Mouse (Mus musculus) embryonic facial prominence, embryonic 14.5 days (tissue): ENCODE data around the gene Lzts2. TPM values are rescaled to one million over a fixed set of nuclear protein-coding genes. Genes with fewer than 3 reads are reported as not detected.

Source experiments
- ATAC-seq: fragments of 200-750 bp; cut with Nextera tagmentation; 2 replicates; pipeline ENCODE4 v1.8.0; 2017; ENCODE audit warnings: low read depth, moderate number of reproducible peaks, moderate TSS enrichment
- DNase-seq: peaks from one replicate; pipeline ENCODE4 v3.0.0-alpha.2; 2015; ENCODE audit warnings: low spot score
- H3K27ac ChIP-seq: fragments of 300-500 bp; sonication (generic); replicated peaks from 2 replicates; pipeline ENCODE4 v1.5.1; 2014; ENCODE audit warnings: low read depth, mild to moderate bottlenecking, low read length, moderate library complexity
- H3K27me3 ChIP-seq: fragments of 300-500 bp; sonication (generic); replicated peaks from 2 replicates; pipeline ENCODE4 v1.6.1; 2014; ENCODE audit warnings: low read length; ENCODE audit not compliant: control insufficient read depth, insufficient read depth
- H3K36me3 ChIP-seq: fragments of 300-500 bp; sonication (generic); 2 replicates; pipeline ENCODE4 v1.6.1; 2014; ENCODE audit warnings: low read length, mixed read lengths; ENCODE audit not compliant: control insufficient read depth, insufficient read depth
- H3K4me1 ChIP-seq: fragments of 300-500 bp; sonication (generic); 2 replicates; pipeline ENCODE4 v1.6.1; 2014; ENCODE audit warnings: antibody characterized with exemption, low read length; ENCODE audit not compliant: control insufficient read depth, insufficient read depth
- H3K4me2 ChIP-seq: fragments of 300-500 bp; sonication (generic); 2 replicates; pipeline ENCODE4 v1.6.1; 2014; ENCODE audit warnings: low read depth, mild to moderate bottlenecking, low read length, moderate library complexity, mixed read lengths
- H3K4me3 ChIP-seq: fragments of 300-500 bp; sonication (generic); 2 replicates; pipeline ENCODE4 v1.5.1; 2014; ENCODE audit warnings: low read depth, mild to moderate bottlenecking, low read length
- H3K9ac ChIP-seq: fragments of 300-500 bp; sonication (generic); 2 replicates; pipeline ENCODE4 v1.6.1; 2014; ENCODE audit warnings: low read depth, mild to moderate bottlenecking, low read length, moderate library complexity, mixed read lengths
- H3K9me3 ChIP-seq: fragments of 300-500 bp; sonication (generic); 2 replicates; pipeline ENCODE4 v1.6.1; 2016; ENCODE audit warnings: low read length; ENCODE audit not compliant: control insufficient read depth
- WGBS: fragments of 180-500 bp; shearing (Covaris S2); extraction: QIAGEN DNeasy Blood & Tissue Kit; methylation state at CpG from one replicate; pipeline ENCODE4 v1.1.7; 2014; 5-methylcytosine and 5-hydroxymethylcytosine counted together
- polyA plus RNA-seq: library from polyadenylated mRNA; unstranded; fragments of >200 nt; fragmentation: Nextera tagmentation; extraction: Ambion mirVana; gene quantifications from 2 replicates; pipeline ENCODE4 v1.2.1, GENCODE M21; 2014

Gene Lzts2
- polyA plus RNA-seq, 1 experiment from 2014 or later: 51.2 TPM

- DNase-seq (no peak), ATAC-seq (no peak)
- Histone ChIP-seq H3K4me3 (no peak overlapping the region), H3K36me3 (peaks cover 11% of the 10 kb centered on the region; the same call in 1 of the 2 replicates), H3K9ac (no peak overlapping the region), H3K4me2 (no peak overlapping the region), H3K27ac (no peak overlapping the region), H3K27me3 (no peaks in the 10 kb centered on the region), H3K4me1 (peaks cover 14% of the 10 kb centered on the region), H3K9me3 (no peaks in the 10 kb centered on the region)
- 61% methylated on average over 6 of the region's 7 CpGs for WGBS
These were observed 21.5 kb upstream of the Lzts2 start for GRCm38 (mm10) chr19:44992712-44993111.

- Histone ChIP-seq H3K9ac (no peak overlapping the region), H3K4me2 (no peak overlapping the region), H3K27me3 (no peaks in the 10 kb centered on the region), H3K36me3 (peaks cover 43% of the 10 kb centered on the region), H3K27ac (no peak overlapping the region), H3K4me3 (no peak overlapping the region), H3K4me1 (no peaks in the 10 kb centered on the region), H3K9me3 (no peaks in the 10 kb centered on the region)
- 85% methylated on average over 9 of the region's 11 CpGs for WGBS
- DNase-seq: no peak
- no peak for ATAC-seq
These were observed 16.4 kb upstream of the Lzts2 start for GRCm38 (mm10) chr19:44997786-44998185.

- no peak overlapping the region for H3K4me3 ChIP-seq
- peaks cover 55% of the 10 kb centered on the region for H3K36me3 ChIP-seq
- H3K27me3 ChIP-seq: no peaks in the 10 kb centered on the region
- no peaks in the 10 kb centered on the region for H3K4me1 ChIP-seq
- WGBS: 85% methylated on average over 8 of the region's 8 CpGs
- H3K9ac ChIP-seq: no peak overlapping the region
- no peak for DNase-seq
- no peak for ATAC-seq
- H3K4me2 ChIP-seq: no peak overlapping the region
- H3K9me3 ChIP-seq: no peaks in the 10 kb centered on the region
- no peak overlapping the region for H3K27ac ChIP-seq
These were observed 14.6 kb upstream of the Lzts2 start for GRCm38 (mm10) chr19:44999647-45000046.

- ATAC-seq: no peak
- peaks cover 55% of the 10 kb centered on the region for H3K36me3 ChIP-seq
- no peak overlapping the region for H3K9ac ChIP-seq
- H3K4me2 ChIP-seq: no peak overlapping the region
- H3K4me3 ChIP-seq: no peak overlapping the region
- no peaks in the 10 kb centered on the region for H3K27me3 ChIP-seq
- no peak overlapping the region for H3K27ac ChIP-seq
- no peaks in the 10 kb centered on the region for H3K9me3 ChIP-seq
- peaks cover 10% of the 10 kb centered on the region for H3K4me1 ChIP-seq
- WGBS: 77% methylated on average over 2 of the region's 3 CpGs
- DNase-seq: no peak
These were observed 11.9 kb upstream of the Lzts2 start for GRCm38 (mm10) chr19:45002301-45002700.

GRCm38 (mm10) chr19:45003740-45004516 lies 10.3 kb upstream of the Lzts2 start:
- no peak overlapping the region for H3K27ac ChIP-seq
- H3K9ac ChIP-seq: peak overlapping the region; percentile 2; the same call in 1 of the 2 replicates
- WGBS: 90% methylated on average over 7 of the region's 7 CpGs
- DNase-seq (no peak), ATAC-seq (no peak)
- no peak overlapping the region for H3K4me2 ChIP-seq
- H3K27me3 ChIP-seq: no peaks in the 10 kb centered on the region
- no peak overlapping the region for H3K4me3 ChIP-seq
- peaks cover 55% of the 10 kb centered on the region for H3K36me3 ChIP-seq
- H3K9me3 ChIP-seq: no peaks in the 10 kb centered on the region
- peaks cover 13% of the 10 kb centered on the region for H3K4me1 ChIP-seq

- ATAC-seq: no peak
- WGBS: 13% methylated on average over 16 of the region's 16 CpGs
- peak within 1 kb of the TSS; percentile 82 for H3K9ac ChIP-seq
- H3K4me2 ChIP-seq: peak within 1 kb of the TSS; percentile 95
- peak within 1 kb of the TSS; percentile 90 for H3K4me3 ChIP-seq
- no peak for DNase-seq
- peaks cover 13% of the 10 kb centered on the region for H3K4me1 ChIP-seq
- peak within 1 kb of the TSS; percentile 75 for H3K27ac ChIP-seq
- no peaks in the 10 kb centered on the region for H3K27me3 ChIP-seq
- H3K9me3 ChIP-seq: no peaks in the 10 kb centered on the region
- peaks cover 53% of the 10 kb centered on the region for H3K36me3 ChIP-seq
These were observed 8.8 kb upstream of the Lzts2 start, which contains the start of gene Twnk for GRCm38 (mm10) chr19:45005444-45005843. Twnk (plus strand) TSS chr19:45005663.

- Histone ChIP-seq H3K9me3 (no peaks in the 10 kb centered on the region), H3K27me3 (no peaks in the 10 kb centered on the region), H3K4me3 (peak within 1 kb of the TSS; percentile 90), H3K4me1 (peaks cover 13% of the 10 kb centered on the region), H3K9ac (peak within 1 kb of the TSS; percentile 82), H3K36me3 (peaks cover 53% of the 10 kb centered on the region), H3K27ac (peak within 1 kb of the TSS; percentile 75), H3K4me2 (peak within 1 kb of the TSS; percentile 95)
- ATAC-seq (peak; percentile 93), DNase-seq (peak; percentile 94)
- WGBS: under 1% methylated on average over 60 of the region's 82 CpGs
These were observed 8.1 kb upstream of the Lzts2 start, which contains the start of gene Mrpl43 for GRCm38 (mm10) chr19:45005957-45006712. Mrpl43 (minus strand) TSS chr19:45006442.

GRCm38 (mm10) chr19:45007021-45007420 lies 7.2 kb upstream of the Lzts2 start:
- peaks cover 55% of the 10 kb centered on the region for H3K36me3 ChIP-seq
- no peaks in the 10 kb centered on the region for H3K9me3 ChIP-seq
- ATAC-seq (no peak), DNase-seq (no peak)
- H3K27me3 ChIP-seq: no peaks in the 10 kb centered on the region
- peak overlapping the region; percentile 82 for H3K9ac ChIP-seq
- H3K4me2 ChIP-seq: peak overlapping the region; percentile 95
- WGBS: 38% methylated on average over 17 of the region's 17 CpGs
- H3K4me1 ChIP-seq: peaks cover 13% of the 10 kb centered on the region
- H3K4me3 ChIP-seq: peak overlapping the region; percentile 90
- peak overlapping the region; percentile 75 for H3K27ac ChIP-seq
